Mouse (Mus musculus) erythroblast, embryonic 14.5 days (primary cell): ENCODE results near the gene Gm5460.

ENCODE experiments used
- GATA1 ChIP-seq: IDR thresholded peaks from 2 replicates; pipeline ENCODE4 v1.6.1; 2012; ENCODE audit warnings: low read length, inconsistent platforms, mixed read lengths
- TAL1 ChIP-seq: IDR thresholded peaks from 3 replicates; pipeline ENCODE4 v1.6.1; 2012; ENCODE audit warnings: low read length, inconsistent platforms, mixed read lengths

DNA sequence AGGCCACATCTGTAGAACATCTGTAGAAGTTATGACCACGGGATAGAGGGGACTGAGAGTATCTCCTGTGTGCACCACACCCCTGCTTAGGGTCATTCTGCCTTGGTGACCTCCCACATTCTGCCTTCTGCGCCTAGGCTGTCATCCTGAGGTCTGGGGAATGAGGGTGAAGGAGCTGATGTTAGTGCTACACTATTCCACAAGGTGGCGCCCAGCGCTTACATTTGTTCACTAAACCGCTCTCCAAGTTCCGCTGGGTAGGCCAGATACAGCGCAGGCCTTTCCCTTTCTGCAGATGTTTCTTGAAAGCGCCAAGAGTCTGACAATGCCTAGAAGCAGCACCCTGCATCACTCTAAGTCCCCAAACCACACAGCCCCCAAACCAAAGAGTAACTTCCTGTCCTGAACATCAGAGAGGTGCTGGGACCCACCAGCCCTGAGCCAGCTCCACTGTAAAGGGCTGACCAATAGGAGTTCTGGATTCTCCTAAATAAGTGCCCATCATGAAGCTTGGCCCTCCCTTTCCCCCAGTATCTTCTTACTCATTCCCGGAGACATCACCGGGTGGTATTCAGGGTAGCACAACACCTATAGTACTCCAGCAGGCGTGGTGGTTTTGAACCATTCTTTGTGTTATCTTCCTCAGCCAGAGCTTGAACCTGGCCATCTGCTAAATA lies 63.9 kb downstream of the Gm5460 start:
- no peak for TF ChIP-seq GATA1
- no peak for TF ChIP-seq TAL1
